Mouse (Mus musculus) megakaryocyte, embryonic 14.5 days (primary cell): ENCODE data around the gene Spdye4c.

Experiments used
- FLI1 ChIP-seq: IDR thresholded peaks from 2 replicates; pipeline ENCODE4 v1.6.1; 2012; ENCODE audit warnings: low read length, inconsistent platforms, mixed read lengths
- GATA1 ChIP-seq: IDR thresholded peaks from 3 replicates; pipeline ENCODE4 v1.6.1; 2012; ENCODE audit warnings: mixed read lengths, low read length, inconsistent platforms, borderline replicate concordance

- TF ChIP-seq GATA1 (no peak), FLI1 (no peak)
Observed at GRCm38 (mm10) chr2:128544421-128545137, 46.4 kb upstream of the Spdye4c start.
